Mouse (Mus musculus) splenic B cell, adult 2 months (primary cell): ENCODE measurements at regions not wholly inside any gene's neighbourhood (a gene's known extent, or its start where the extent isn't known, plus 50 kb on each side); places are given as distances from the start of the nearest gene placed in this dataset.

Experiments used
- DNase-seq: peaks from one replicate; pipeline ENCODE4 v3.0.0-alpha.2; 2011; ENCODE audit warnings: low read depth, low spot score
- H3K27me3 ChIP-seq: 2 replicates; pipeline ENCODE4 v1.6.1; 2012; ENCODE audit warnings: mild to moderate bottlenecking, low read length, moderate library complexity, mixed read lengths; ENCODE audit not compliant: control insufficient read depth, poor library complexity, insufficient read depth, severe bottlenecking
- H3K36me3 ChIP-seq: 2 replicates; pipeline ENCODE4 v1.6.1; 2012; ENCODE audit warnings: mild to moderate bottlenecking, low read length, moderate library complexity, mixed read lengths; ENCODE audit not compliant: control insufficient read depth, poor library complexity, insufficient read depth, severe bottlenecking

- H3K27me3 ChIP-seq = no peaks in the 10 kb centered on the region
- DNase-seq = no peak
- no peaks in the 10 kb centered on the region for H3K36me3 ChIP-seq
These were observed 151.7 kb downstream of the Gm11361 start for GRCm38 (mm10) chr13:28408868-28409608.

GRCm38 (mm10) chr13:28400459-28400858, 143.1 kb downstream of the Gm11361 start:
- H3K27me3 ChIP-seq = no peaks in the 10 kb centered on the region; the same call in 1 of the 2 replicates
- no peaks in the 10 kb centered on the region for H3K36me3 ChIP-seq
- no peak for DNase-seq
